Mouse (Mus musculus) embryonic facial prominence, embryonic 14.5 days (tissue): ENCODE results near the gene Nsun2. TPM values are rescaled to one million over a fixed set of nuclear protein-coding genes. Genes with fewer than 3 reads are reported as not detected.
"Not testable (repeated sequence)": the region's sequence is repeated elsewhere in the genome, so short reads cannot be mapped to it uniquely, and the experiment has no call there.

Experiments
- ATAC-seq: fragments of 200-750 bp; cut with Nextera tagmentation; 2 replicates; pipeline ENCODE4 v1.8.0; 2017; ENCODE audit warnings: low read depth, moderate number of reproducible peaks, moderate TSS enrichment
- DNase-seq: peaks from one replicate; pipeline ENCODE4 v3.0.0-alpha.2; 2015; ENCODE audit warnings: low spot score
- H3K27ac ChIP-seq: fragments of 300-500 bp; sonication (generic); replicated peaks from 2 replicates; pipeline ENCODE4 v1.5.1; 2014; ENCODE audit warnings: low read depth, mild to moderate bottlenecking, low read length, moderate library complexity
- H3K27me3 ChIP-seq: fragments of 300-500 bp; sonication (generic); replicated peaks from 2 replicates; pipeline ENCODE4 v1.6.1; 2014; ENCODE audit warnings: low read length; ENCODE audit not compliant: control insufficient read depth, insufficient read depth
- H3K36me3 ChIP-seq: fragments of 300-500 bp; sonication (generic); 2 replicates; pipeline ENCODE4 v1.6.1; 2014; ENCODE audit warnings: low read length, mixed read lengths; ENCODE audit not compliant: control insufficient read depth, insufficient read depth
- H3K4me1 ChIP-seq: fragments of 300-500 bp; sonication (generic); 2 replicates; pipeline ENCODE4 v1.6.1; 2014; ENCODE audit warnings: antibody characterized with exemption, low read length; ENCODE audit not compliant: control insufficient read depth, insufficient read depth
- H3K4me2 ChIP-seq: fragments of 300-500 bp; sonication (generic); 2 replicates; pipeline ENCODE4 v1.6.1; 2014; ENCODE audit warnings: low read depth, mild to moderate bottlenecking, low read length, moderate library complexity, mixed read lengths
- H3K4me3 ChIP-seq: fragments of 300-500 bp; sonication (generic); 2 replicates; pipeline ENCODE4 v1.5.1; 2014; ENCODE audit warnings: low read depth, mild to moderate bottlenecking, low read length
- H3K9ac ChIP-seq: fragments of 300-500 bp; sonication (generic); 2 replicates; pipeline ENCODE4 v1.6.1; 2014; ENCODE audit warnings: low read depth, mild to moderate bottlenecking, low read length, moderate library complexity, mixed read lengths
- H3K9me3 ChIP-seq: fragments of 300-500 bp; sonication (generic); 2 replicates; pipeline ENCODE4 v1.6.1; 2016; ENCODE audit warnings: low read length; ENCODE audit not compliant: control insufficient read depth
- whole genome bisulfite sequencing: fragments of 180-500 bp; shearing (Covaris S2); extraction: QIAGEN DNeasy Blood & Tissue Kit; methylation state at CpG from one replicate; pipeline ENCODE4 v1.1.7; 2014; 5-methylcytosine and 5-hydroxymethylcytosine counted together
- polyA plus RNA-seq: library from polyadenylated mRNA; unstranded; fragments of >200 nt; fragmentation: Nextera tagmentation; extraction: Ambion mirVana; gene quantifications from 2 replicates; pipeline ENCODE4 v1.2.1, GENCODE M21; 2014

Nsun2 gene
- polyA plus RNA-seq, 1 experiment from 2014 or later, result 112 TPM

- DNase-seq, result no peak
- Histone ChIP-seq H3K9me3 (no peaks in the 10 kb centered on the region), H3K27me3 (no peaks in the 10 kb centered on the region), H3K4me2 (no peak overlapping the region), H3K27ac (no peak overlapping the region), H3K36me3 (no peaks in the 10 kb centered on the region), H3K4me3 (no peak overlapping the region), H3K4me1 (no peaks in the 10 kb centered on the region), H3K9ac (no peak overlapping the region)
- WGBS, result 71% methylated on average over 7 of the region's 7 CpGs
- ATAC-seq, result peak; percentile 35; the same call in 1 of the 2 replicates
These were observed 61.2 kb downstream of the Nsun2 start for GRCm38 (mm10) chr13:69594577-69595256.

- Histone ChIP-seq H3K9ac (no peak overlapping the region), H3K4me1 (no peaks in the 10 kb centered on the region), H3K9me3 (no peaks in the 10 kb centered on the region), H3K36me3 (no peaks in the 10 kb centered on the region), H3K27ac (no peak overlapping the region), H3K4me3 (no peak overlapping the region), H3K4me2 (no peak overlapping the region), H3K27me3 (no peaks in the 10 kb centered on the region)
- ATAC-seq, result no peak
- no peak for DNase-seq
- WGBS, result 90% methylated on average over 6 of the region's 6 CpGs
These were observed 62.4 kb downstream of the Nsun2 start for GRCm38 (mm10) chr13:69595911-69596310.

- no peak overlapping the region for H3K4me3 ChIP-seq
- ATAC-seq (no peak), DNase-seq (no peak)
- no peaks in the 10 kb centered on the region for H3K4me1 ChIP-seq
- WGBS, result 94% methylated on average over 2 of the region's 2 CpGs
- no peaks in the 10 kb centered on the region for H3K9me3 ChIP-seq
- H3K27me3 ChIP-seq, result no peaks in the 10 kb centered on the region
- H3K4me2 ChIP-seq, result no peak overlapping the region
- H3K36me3 ChIP-seq, result no peaks in the 10 kb centered on the region
- H3K27ac ChIP-seq, result no peak overlapping the region
- H3K9ac ChIP-seq, result no peak overlapping the region
These were observed 63.0 kb downstream of the Nsun2 start for GRCm38 (mm10) chr13:69596515-69596914.

GRCm38 (mm10) chr13:69598867-69599266 lies 65.3 kb downstream of the Nsun2 start:
- Histone ChIP-seq H3K4me1 (no peaks in the 10 kb centered on the region), H3K4me3 (no peak overlapping the region), H3K27me3 (no peaks in the 10 kb centered on the region), H3K9ac (no peak overlapping the region), H3K4me2 (no peak overlapping the region), H3K27ac (no peak overlapping the region), H3K36me3 (no peaks in the 10 kb centered on the region), H3K9me3 (no peaks in the 10 kb centered on the region)
- DNase-seq (no peak), ATAC-seq (no peak)
- WGBS, result 88% methylated on average over 10 of the region's 10 CpGs

GRCm38 (mm10) chr13:69600863-69601262 lies 67.3 kb downstream of the Nsun2 start:
- 89% methylated on average over 5 of the region's 5 CpGs for WGBS
- not testable (repeated sequence) for H3K4me1 ChIP-seq, DNase-seq, H3K4me3 ChIP-seq, H3K9me3 ChIP-seq, H3K27me3 ChIP-seq, H3K9ac ChIP-seq, H3K27ac ChIP-seq, H3K4me2 ChIP-seq, ATAC-seq, H3K36me3 ChIP-seq

- no peaks in the 10 kb centered on the region for H3K27me3 ChIP-seq
- no peaks in the 10 kb centered on the region for H3K4me1 ChIP-seq
- H3K36me3 ChIP-seq, result no peaks in the 10 kb centered on the region
- H3K27ac ChIP-seq, result no peak overlapping the region
- no peak overlapping the region for H3K9ac ChIP-seq
- H3K9me3 ChIP-seq, result no peaks in the 10 kb centered on the region
- no peak for DNase-seq
- no peak overlapping the region for H3K4me2 ChIP-seq
- H3K4me3 ChIP-seq, result no peak overlapping the region
- ATAC-seq, result no peak
- WGBS, result 87% methylated on average over 5 of the region's 5 CpGs
These were observed 67.8 kb downstream of the Nsun2 start for GRCm38 (mm10) chr13:69601321-69601720.

GRCm38 (mm10) chr13:69604670-69605069 lies 71.1 kb downstream of the Nsun2 start:
- ATAC-seq (peak; percentile 55; the same call in 1 of the 2 replicates), DNase-seq (peak; percentile 16)
- H3K27ac ChIP-seq, result no peak overlapping the region
- 65% methylated on average over 1 of the region's 1 CpGs for WGBS
- no peak overlapping the region for H3K4me3 ChIP-seq
- no peaks in the 10 kb centered on the region for H3K36me3 ChIP-seq
- no peak overlapping the region for H3K4me2 ChIP-seq
- H3K9ac ChIP-seq, result no peak overlapping the region
- no peaks in the 10 kb centered on the region for H3K27me3 ChIP-seq
- no peaks in the 10 kb centered on the region for H3K9me3 ChIP-seq
- H3K4me1 ChIP-seq, result no peaks in the 10 kb centered on the region

- 78% methylated on average over 8 of the region's 8 CpGs for WGBS
- ATAC-seq (no peak), DNase-seq (no peak)
- no peak overlapping the region for H3K4me3 ChIP-seq
- H3K4me1 ChIP-seq, result peaks cover 4% of the 10 kb centered on the region; the same call in 1 of the 2 replicates
- H3K36me3 ChIP-seq, result peaks cover 10% of the 10 kb centered on the region; the same call in 1 of the 2 replicates
- H3K9me3 ChIP-seq, result no peaks in the 10 kb centered on the region
- H3K9ac ChIP-seq, result no peak overlapping the region
- H3K4me2 ChIP-seq, result no peak overlapping the region
- H3K27me3 ChIP-seq, result no peaks in the 10 kb centered on the region
- H3K27ac ChIP-seq, result no peak overlapping the region
These were observed 75.2 kb downstream of the Nsun2 start for GRCm38 (mm10) chr13:69608734-69609133.
